Mouse (Mus musculus) embryonic facial prominence, embryonic 14.5 days (tissue): ENCODE measurements around the gene Bcl2l11. TPM values are rescaled to one million over a fixed set of nuclear protein-coding genes. Genes with fewer than 3 reads are reported as not detected.

Experiments used
- ATAC-seq: fragments of 200-750 bp; cut with Nextera tagmentation; 2 replicates; pipeline ENCODE4 v1.8.0; 2017; ENCODE audit warnings: low read depth, moderate number of reproducible peaks, moderate TSS enrichment
- DNase-seq: peaks from one replicate; pipeline ENCODE4 v3.0.0-alpha.2; 2015; ENCODE audit warnings: low spot score
- H3K27ac ChIP-seq: fragments of 300-500 bp; sonication (generic); replicated peaks from 2 replicates; pipeline ENCODE4 v1.5.1; 2014; ENCODE audit warnings: low read depth, mild to moderate bottlenecking, low read length, moderate library complexity
- H3K27me3 ChIP-seq: fragments of 300-500 bp; sonication (generic); replicated peaks from 2 replicates; pipeline ENCODE4 v1.6.1; 2014; ENCODE audit warnings: low read length; ENCODE audit not compliant: control insufficient read depth, insufficient read depth
- H3K36me3 ChIP-seq: fragments of 300-500 bp; sonication (generic); 2 replicates; pipeline ENCODE4 v1.6.1; 2014; ENCODE audit warnings: low read length, mixed read lengths; ENCODE audit not compliant: control insufficient read depth, insufficient read depth
- H3K4me1 ChIP-seq: fragments of 300-500 bp; sonication (generic); 2 replicates; pipeline ENCODE4 v1.6.1; 2014; ENCODE audit warnings: antibody characterized with exemption, low read length; ENCODE audit not compliant: control insufficient read depth, insufficient read depth
- H3K4me2 ChIP-seq: fragments of 300-500 bp; sonication (generic); 2 replicates; pipeline ENCODE4 v1.6.1; 2014; ENCODE audit warnings: low read depth, mild to moderate bottlenecking, low read length, moderate library complexity, mixed read lengths
- H3K4me3 ChIP-seq: fragments of 300-500 bp; sonication (generic); 2 replicates; pipeline ENCODE4 v1.5.1; 2014; ENCODE audit warnings: low read depth, mild to moderate bottlenecking, low read length
- H3K9ac ChIP-seq: fragments of 300-500 bp; sonication (generic); 2 replicates; pipeline ENCODE4 v1.6.1; 2014; ENCODE audit warnings: low read depth, mild to moderate bottlenecking, low read length, moderate library complexity, mixed read lengths
- H3K9me3 ChIP-seq: fragments of 300-500 bp; sonication (generic); 2 replicates; pipeline ENCODE4 v1.6.1; 2016; ENCODE audit warnings: low read length; ENCODE audit not compliant: control insufficient read depth
- WGBS: fragments of 180-500 bp; shearing (Covaris S2); extraction: QIAGEN DNeasy Blood & Tissue Kit; methylation state at CpG from one replicate; pipeline ENCODE4 v1.1.7; 2014; 5-methylcytosine and 5-hydroxymethylcytosine counted together
- polyA plus RNA-seq: library from polyadenylated mRNA; unstranded; fragments of >200 nt; fragmentation: Nextera tagmentation; extraction: Ambion mirVana; gene quantifications from 2 replicates; pipeline ENCODE4 v1.2.1, GENCODE M21; 2014

Gene Bcl2l11
- 13.3 and 15.0 TPM in 2 replicates for polyA plus RNA-seq

GRCm38 (mm10) chr2:128125635-128126470 is at the start of gene Bcl2l11:
Bcl2l11 (plus strand) TSS chr2:128126038.
- peaks cover 10% of the 10 kb centered on the region; the same call in 1 of the 2 replicates for H3K36me3 ChIP-seq
- DNase-seq (peak; percentile 97), ATAC-seq (peak; percentile 87)
- peak within 1 kb of the TSS; percentile 92 for H3K27ac ChIP-seq
- H3K27me3 ChIP-seq, result peaks cover 30% of the 10 kb centered on the region
- peak within 1 kb of the TSS; percentile 80 for H3K4me3 ChIP-seq
- under 1% methylated on average over 39 of the region's 76 CpGs for WGBS
- peak within 1 kb of the TSS; percentile 98 for H3K4me2 ChIP-seq
- no peaks in the 10 kb centered on the region for H3K9me3 ChIP-seq
- peak within 1 kb of the TSS; percentile 79 for H3K9ac ChIP-seq
- H3K4me1 ChIP-seq, result peaks cover 31% of the 10 kb centered on the region

GRCm38 (mm10) chr2:128076936-128077335 is 48.9 kb upstream of the Bcl2l11 start:
- H3K27ac ChIP-seq, result no peak overlapping the region
- H3K9me3 ChIP-seq, result no peaks in the 10 kb centered on the region
- 0 out of 2 replicates have a peak, but pooled peaks cover 4% of the 10 kb centered on the region for H3K4me1 ChIP-seq
- no peak overlapping the region for H3K9ac ChIP-seq
- 80% methylated on average over 4 of the region's 4 CpGs for WGBS
- DNase-seq (no peak), ATAC-seq (no peak)
- no peak overlapping the region for H3K4me3 ChIP-seq
- no peaks in the 10 kb centered on the region for H3K36me3 ChIP-seq
- no peak overlapping the region for H3K4me2 ChIP-seq
- no peaks in the 10 kb centered on the region for H3K27me3 ChIP-seq

DNA sequence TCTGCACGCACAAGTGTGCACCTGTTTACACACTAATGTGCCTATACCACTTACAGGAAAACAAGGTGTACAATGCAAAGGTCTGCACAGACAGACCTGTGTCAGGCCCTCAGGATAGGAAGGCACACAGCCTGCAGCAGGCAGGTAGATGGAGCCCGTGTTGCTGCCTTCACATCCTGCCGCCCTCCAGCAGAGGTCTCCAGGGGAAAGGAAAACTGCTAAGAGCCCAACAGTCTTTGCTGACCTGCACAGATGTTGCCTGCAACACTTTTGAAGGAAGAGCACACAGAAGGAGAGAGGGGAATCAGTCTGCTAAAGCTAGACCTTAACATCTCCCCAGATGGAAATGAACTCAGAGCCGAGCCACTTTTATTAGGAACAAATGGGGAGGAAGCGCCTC is 47.0 kb upstream of the Bcl2l11 start:
- 32% methylated on average over 5 of the region's 5 CpGs for WGBS
- no peak for ATAC-seq
- no peak overlapping the region for H3K9ac ChIP-seq
- H3K27me3 ChIP-seq, result no peaks in the 10 kb centered on the region
- H3K4me2 ChIP-seq, result no peak overlapping the region
- no peak overlapping the region for H3K4me3 ChIP-seq
- no peaks in the 10 kb centered on the region for H3K36me3 ChIP-seq
- peak; percentile 42 for DNase-seq
- no peaks in the 10 kb centered on the region for H3K9me3 ChIP-seq
- H3K4me1 ChIP-seq, result 0 out of 2 replicates have a peak, but pooled peaks cover 4% of the 10 kb centered on the region
- no peak overlapping the region for H3K27ac ChIP-seq

- Histone ChIP-seq H3K9ac (no peak overlapping the region), H3K4me2 (no peak overlapping the region), H3K36me3 (no peaks in the 10 kb centered on the region), H3K4me1 (0 out of 2 replicates have a peak, but pooled peaks cover 4% of the 10 kb centered on the region), H3K27ac (no peak overlapping the region), H3K27me3 (no peaks in the 10 kb centered on the region), H3K9me3 (no peaks in the 10 kb centered on the region), H3K4me3 (no peak overlapping the region)
- ATAC-seq (no peak), DNase-seq (no peak)
- 44% methylated on average over 6 of the region's 6 CpGs for WGBS
Measured at GRCm38 (mm10) chr2:128079316-128079715, 46.5 kb upstream of the Bcl2l11 start.

GRCm38 (mm10) chr2:128083844-128084243 is 42.0 kb upstream of the Bcl2l11 start:
- Histone ChIP-seq H3K27me3 (no peaks in the 10 kb centered on the region), H3K9me3 (no peaks in the 10 kb centered on the region), H3K9ac (no peak overlapping the region), H3K4me3 (no peak overlapping the region), H3K4me1 (0 out of 2 replicates have a peak, but pooled peaks cover 4% of the 10 kb centered on the region), H3K27ac (no peak overlapping the region), H3K36me3 (no peaks in the 10 kb centered on the region), H3K4me2 (no peak overlapping the region)
- no peak for DNase-seq
- ATAC-seq, result no peak
- 6% methylated on average over 3 of the region's 3 CpGs for WGBS

DNA sequence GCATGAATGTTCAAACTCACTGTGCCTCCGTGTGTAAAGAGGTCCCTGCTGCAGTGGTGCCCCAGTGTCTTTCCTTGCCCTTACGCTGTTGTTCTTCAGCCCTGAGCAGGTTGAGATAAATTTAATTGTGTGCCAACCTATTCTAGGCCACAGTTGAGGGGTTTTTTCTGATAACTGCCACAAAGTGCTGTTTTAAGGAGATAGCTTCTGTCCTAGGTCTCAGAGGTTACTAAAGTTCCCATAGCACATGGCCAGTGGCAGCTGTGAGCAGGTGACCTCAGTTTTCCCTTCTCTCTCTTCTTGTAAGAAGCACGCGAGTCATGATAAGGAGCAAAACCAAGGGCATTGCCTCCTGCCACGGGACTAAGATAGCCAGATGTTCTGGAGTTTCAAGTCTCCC is 41.2 kb upstream of the Bcl2l11 start:
- H3K27ac ChIP-seq, result no peak overlapping the region
- H3K27me3 ChIP-seq, result no peaks in the 10 kb centered on the region
- H3K9ac ChIP-seq, result no peak overlapping the region
- H3K36me3 ChIP-seq, result no peaks in the 10 kb centered on the region
- H3K4me3 ChIP-seq, result no peak overlapping the region
- DNase-seq, result no peak
- H3K4me2 ChIP-seq, result no peak overlapping the region
- 84% methylated on average over 5 of the region's 5 CpGs for WGBS
- no peaks in the 10 kb centered on the region for H3K9me3 ChIP-seq
- no peak for ATAC-seq
- H3K4me1 ChIP-seq, result no peaks in the 10 kb centered on the region

DNA sequence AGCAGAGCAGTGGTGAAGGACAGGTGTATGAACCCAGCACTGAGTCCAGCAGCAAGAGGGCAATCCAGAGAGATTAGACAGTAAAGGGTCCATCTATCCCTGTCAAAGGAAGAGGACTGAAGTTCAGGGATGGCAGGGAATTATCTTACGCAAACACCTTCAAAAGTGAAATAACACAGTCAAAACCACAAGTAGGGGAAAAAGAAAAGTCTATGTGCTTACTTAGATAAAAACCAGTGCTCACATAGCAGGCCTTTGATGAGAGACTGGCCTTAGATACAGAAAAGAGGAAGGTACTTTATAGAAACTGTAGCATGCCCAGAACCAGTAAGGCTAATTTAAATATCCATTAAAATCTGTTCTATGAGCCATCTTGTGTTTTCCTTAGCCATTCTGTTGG is 40.4 kb upstream of the Bcl2l11 start:
- ATAC-seq, result no peak

GRCm38 (mm10) chr2:128086301-128086886 is 39.4 kb upstream of the Bcl2l11 start:
- no peak for DNase-seq
- ATAC-seq, result no peak
- Histone ChIP-seq H3K4me2 (no peak overlapping the region), H3K36me3 (no peaks in the 10 kb centered on the region), H3K4me1 (no peaks in the 10 kb centered on the region), H3K27me3 (no peaks in the 10 kb centered on the region), H3K4me3 (no peak overlapping the region), H3K27ac (no peak overlapping the region), H3K9me3 (no peaks in the 10 kb centered on the region), H3K9ac (no peak overlapping the region)
- WGBS, result 65% methylated on average over 14 of the region's 14 CpGs

More for the DNA sequence above, 40.4 kb upstream of the Bcl2l11 start:
- no peak overlapping the region for H3K9ac ChIP-seq
- DNase-seq, result no peak
- no peaks in the 10 kb centered on the region for H3K27me3 ChIP-seq
- H3K36me3 ChIP-seq, result no peaks in the 10 kb centered on the region
- H3K27ac ChIP-seq, result no peak overlapping the region
- WGBS, result 89% methylated on average over 1 of the region's 1 CpGs
- no peak overlapping the region for H3K4me2 ChIP-seq
- H3K4me1 ChIP-seq, result no peaks in the 10 kb centered on the region
- H3K9me3 ChIP-seq, result no peaks in the 10 kb centered on the region
- H3K4me3 ChIP-seq, result no peak overlapping the region
